Mouse (Mus musculus) myocyte (in vitro differentiated cells): ENCODE measurements around the gene Ric1.

Source experiments
- CEBPB ChIP-seq: IDR thresholded peaks from 2 replicates; pipeline ENCODE4 v1.6.1; 2011; ENCODE audit warnings: mild to moderate bottlenecking, moderate library complexity; ENCODE audit not compliant: poor library complexity, insufficient read depth, severe bottlenecking
- E2F4 ChIP-seq: IDR thresholded peaks from one replicate; pipeline ENCODE4 v1.6.1; 2011; ENCODE audit warnings: mild to moderate bottlenecking, control low read depth, moderate library complexity; ENCODE audit not compliant: insufficient read depth
- MAX ChIP-seq: IDR thresholded peaks from one replicate; pipeline ENCODE4 v1.6.1; 2011; ENCODE audit warnings: low read depth, mild to moderate bottlenecking, control low read depth
- MYOD1 ChIP-seq, 3 experiments: IDR thresholded peaks; one replicate each; pipeline ENCODE4 v1.6.1; 2011; ENCODE audit warnings: control low read depth in 2 of 3, low read depth in 2 of 3, mild to moderate bottlenecking in 2 of 3, moderate library complexity in 1 of 3; ENCODE audit not compliant: insufficient read length in 2 of 3, control insufficient read depth in 1 of 3
- MYOG ChIP-seq, 3 experiments: IDR thresholded peaks; one replicate each; pipeline ENCODE4 v1.6.1; 2011; ENCODE audit warnings: control low read depth in 2 of 3, low read depth in 2 of 3, mild to moderate bottlenecking in 2 of 3; ENCODE audit not compliant: insufficient read length in 2 of 3, control insufficient read depth in 1 of 3, insufficient read depth in 1 of 3
- POLR2A ChIP-seq: IDR thresholded peaks from one replicate; pipeline ENCODE4 v1.6.1; 2011; ENCODE audit warnings: low read depth, mild to moderate bottlenecking, control low read depth, moderate library complexity; ENCODE audit not compliant: insufficient read length
- POLR2AphosphoS2 ChIP-seq: IDR thresholded peaks from one replicate; pipeline ENCODE4 v1.6.1; 2011; ENCODE audit warnings: low read depth, control low read depth; ENCODE audit not compliant: insufficient read length
- REST ChIP-seq: IDR thresholded peaks from one replicate; pipeline ENCODE4 v1.6.1; 2011; ENCODE audit warnings: mild to moderate bottlenecking, control low read depth, moderate library complexity; ENCODE audit not compliant: insufficient read depth, insufficient read length
- SRF ChIP-seq: IDR thresholded peaks from one replicate; pipeline ENCODE4 v1.6.1; 2011; ENCODE audit warnings: low read depth; ENCODE audit not compliant: control insufficient read depth, insufficient read length
- TCF12 ChIP-seq: IDR thresholded peaks from one replicate; pipeline ENCODE4 v1.6.1; 2011; ENCODE audit warnings: mild to moderate bottlenecking, control low read depth; ENCODE audit not compliant: poor library complexity, insufficient read depth, severe bottlenecking
- TCF3 ChIP-seq: IDR thresholded peaks from one replicate; pipeline ENCODE4 v1.6.1; 2011; ENCODE audit warnings: low read depth, control low read depth; ENCODE audit not compliant: insufficient read length
- USF1 ChIP-seq: IDR thresholded peaks from one replicate; pipeline ENCODE4 v1.6.1; 2011; ENCODE audit warnings: low read depth, mild to moderate bottlenecking, control low read depth, moderate library complexity

GRCm38 (mm10) chr19:29496001-29496597 lies 26.0 kb upstream of the Ric1 start:
- TF ChIP-seq POLR2A (no peak), USF1 (no peak), MYOD1 (IDR thresholded peaks at IDR 0.05; ENCODE audit: control insufficient read depth in 1 of 3, insufficient read length in 2 of 3, low read depth in 2 of 3) (no peak), TCF3 (no peak), E2F4 (no peak), MAX (no peak), POLR2AphosphoS2 (no peak), MYOG (IDR thresholded peaks at IDR 0.05; ENCODE audit: control insufficient read depth in 1 of 3, insufficient read depth in 1 of 3, insufficient read length in 2 of 3, low read depth in 2 of 3) (no peak), CEBPB (no peak), REST (no peak), SRF (no peak), TCF12 (no peak)
